Mouse (Mus musculus) midbrain, embryonic 16.5 days (tissue): ENCODE results near the gene 2410015M20Rik. TPM values are rescaled to one million over a fixed set of nuclear protein-coding genes. Genes with fewer than 3 reads are reported as not detected.
A peak's percentile ranks its signal among the peaks of the same experiment; 100 is the strongest.
"Not testable (repeated sequence)": the region's sequence is repeated elsewhere in the genome, so short reads cannot be mapped to it uniquely, and the experiment has no call there.

Experiments used
- ATAC-seq: fragments of 200-750 bp; cut with Nextera tagmentation; 2 replicates; pipeline ENCODE4 v1.8.0; 2017; ENCODE audit warnings: moderate TSS enrichment
- H3K27ac ChIP-seq: fragments of 300-500 bp; sonication (generic); 2 replicates; pipeline ENCODE4 v1.5.1; 2014; ENCODE audit warnings: mild to moderate bottlenecking, low read length, mixed read lengths
- H3K27me3 ChIP-seq: fragments of 300-500 bp; sonication (generic); 2 replicates; pipeline ENCODE4 v1.6.1; 2014; ENCODE audit warnings: low read depth, low read length, mixed read lengths; ENCODE audit not compliant: control insufficient read depth, insufficient read depth
- H3K36me3 ChIP-seq: fragments of 300-500 bp; sonication (generic); 2 replicates; pipeline ENCODE4 v1.6.1; 2014; ENCODE audit warnings: mild to moderate bottlenecking, low read length, moderate library complexity, mixed read lengths; ENCODE audit not compliant: control insufficient read depth, insufficient read depth
- H3K4me1 ChIP-seq: fragments of 300-500 bp; sonication (generic); 2 replicates; pipeline ENCODE4 v1.6.1; 2014; ENCODE audit warnings: mild to moderate bottlenecking, low read length, mixed read lengths; ENCODE audit not compliant: control insufficient read depth, insufficient read depth
- H3K4me2 ChIP-seq: fragments of 300-500 bp; sonication (generic); 2 replicates; pipeline ENCODE4 v1.6.1; 2014; ENCODE audit warnings: mild to moderate bottlenecking, low read length, mixed read lengths
- H3K4me3 ChIP-seq: fragments of 300-500 bp; sonication (generic); 2 replicates; pipeline ENCODE4 v1.5.1; 2014; ENCODE audit warnings: low read depth, mild to moderate bottlenecking, low read length, moderate library complexity, mixed read lengths
- H3K9ac ChIP-seq: fragments of 300-500 bp; sonication (generic); 2 replicates; pipeline ENCODE4 v1.6.1; 2014; ENCODE audit warnings: low read depth, low read length, mixed read lengths
- H3K9me3 ChIP-seq: fragments of 300-500 bp; sonication (generic); replicated peaks from 2 replicates; pipeline ENCODE4 v1.6.1; 2014; ENCODE audit warnings: mild to moderate bottlenecking, low read length, mixed read lengths; ENCODE audit not compliant: control insufficient read depth, poor library complexity, severe bottlenecking
- WGBS: fragments of 180-500 bp; shearing (Covaris S2); extraction: QIAGEN DNeasy Blood & Tissue Kit; methylation state at CpG from one replicate; pipeline ENCODE4 v1.1.7; 2014; 5-methylcytosine and 5-hydroxymethylcytosine counted together
- polyA plus RNA-seq: library from polyadenylated mRNA; unstranded; fragments of >200 nt; fragmentation: Nextera tagmentation; extraction: Ambion mirVana; gene quantifications from 2 replicates; pipeline ENCODE4 v1.2.1, GENCODE M21; 2015

2410015M20Rik gene
- polyA plus RNA-seq, 1 experiment from 2014 or later = 182 TPM

DNA sequence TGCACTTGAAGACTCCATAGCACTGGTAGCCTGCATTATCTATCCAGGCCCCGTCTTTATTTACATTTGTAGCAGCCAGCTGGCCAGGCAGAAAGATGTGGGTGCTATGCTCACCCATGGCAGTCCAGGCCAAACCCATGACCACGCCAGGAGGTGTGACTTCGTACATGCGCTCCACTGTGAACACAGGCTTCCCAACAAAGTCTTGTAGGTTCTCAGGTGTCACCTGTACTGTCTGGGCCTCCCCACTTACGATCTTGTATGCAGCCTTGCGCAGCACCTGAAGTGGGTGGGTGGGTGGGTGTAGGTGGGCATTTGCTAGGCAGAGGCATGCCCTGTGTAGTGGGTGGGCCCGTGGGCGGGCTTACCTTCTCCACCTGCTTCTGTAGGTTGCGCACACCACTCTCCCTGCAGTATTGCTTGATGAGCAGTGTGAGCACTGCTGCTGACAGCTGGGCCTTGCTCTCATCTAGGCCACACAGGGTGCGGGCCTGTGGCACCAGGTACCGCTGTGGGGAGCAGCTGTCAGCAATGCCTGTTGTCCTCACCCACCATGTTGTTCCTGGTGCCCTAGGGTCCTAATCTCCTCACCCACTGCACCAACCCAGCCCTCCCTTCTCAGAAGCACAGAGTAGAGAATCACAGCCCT, 5.7 kb upstream of the 2410015M20Rik start:
- H3K4me2 ChIP-seq = no peak overlapping the region
- peaks cover 14% of the 10 kb centered on the region for H3K4me1 ChIP-seq
- no peaks in the 10 kb centered on the region for H3K9me3 ChIP-seq
- H3K27ac ChIP-seq = no peak overlapping the region
- H3K9ac ChIP-seq = peak overlapping the region; percentile 77; the same call in 1 of the 2 replicates
- peaks cover 31% of the 10 kb centered on the region for H3K36me3 ChIP-seq
- ATAC-seq = no peak
- WGBS = 91% methylated on average over 11 of the region's 11 CpGs
- no peak overlapping the region for H3K4me3 ChIP-seq
- no peaks in the 10 kb centered on the region for H3K27me3 ChIP-seq

DNA sequence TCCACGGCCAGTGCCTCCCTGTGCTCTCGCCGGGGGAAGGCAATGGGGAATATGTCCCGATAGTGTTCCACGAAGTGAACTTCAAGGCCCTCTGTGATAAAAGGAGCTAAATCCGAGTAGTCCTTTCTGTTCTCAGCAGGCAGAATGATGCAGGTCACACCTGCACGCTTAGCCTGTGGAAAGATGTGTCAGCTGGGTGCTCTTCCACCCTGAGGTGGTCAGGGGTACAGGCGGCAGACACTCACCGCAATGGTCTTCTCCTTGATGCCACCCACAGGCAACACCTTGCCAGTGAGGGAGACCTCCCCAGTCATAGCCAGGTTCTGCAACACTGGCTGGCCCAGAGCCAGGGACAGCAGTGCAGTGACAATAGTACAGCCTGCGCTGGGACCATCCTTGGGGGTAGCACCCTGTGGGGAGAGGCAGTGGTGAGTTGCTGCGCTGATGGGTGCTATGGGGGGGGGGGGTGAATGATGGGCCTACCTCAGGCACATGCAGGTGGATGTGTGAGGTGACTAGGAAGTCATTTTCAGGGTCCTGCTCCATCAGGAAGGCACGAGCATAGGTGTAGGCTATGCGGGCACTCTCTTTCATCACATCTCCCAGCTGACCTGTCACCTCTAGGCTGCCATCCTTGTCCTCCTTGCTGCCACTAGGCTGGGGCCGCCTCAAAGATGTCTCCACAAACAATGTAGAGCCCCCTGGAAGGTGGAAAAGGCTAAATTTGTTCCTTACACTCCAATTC, 5.0 kb upstream of the 2410015M20Rik start:
- H3K36me3 ChIP-seq = peaks cover 24% of the 10 kb centered on the region
- peaks cover 15% of the 10 kb centered on the region for H3K4me1 ChIP-seq
- peak overlapping the region; percentile 64 for H3K4me3 ChIP-seq
- H3K27ac ChIP-seq = no peak overlapping the region
- no peaks in the 10 kb centered on the region for H3K9me3 ChIP-seq
- no peaks in the 10 kb centered on the region for H3K27me3 ChIP-seq
- 31% methylated on average over 14 of the region's 14 CpGs for WGBS
- ATAC-seq = no peak
- peak overlapping the region; percentile 83 for H3K4me2 ChIP-seq
- peak overlapping the region; percentile 77 for H3K9ac ChIP-seq

DNA sequence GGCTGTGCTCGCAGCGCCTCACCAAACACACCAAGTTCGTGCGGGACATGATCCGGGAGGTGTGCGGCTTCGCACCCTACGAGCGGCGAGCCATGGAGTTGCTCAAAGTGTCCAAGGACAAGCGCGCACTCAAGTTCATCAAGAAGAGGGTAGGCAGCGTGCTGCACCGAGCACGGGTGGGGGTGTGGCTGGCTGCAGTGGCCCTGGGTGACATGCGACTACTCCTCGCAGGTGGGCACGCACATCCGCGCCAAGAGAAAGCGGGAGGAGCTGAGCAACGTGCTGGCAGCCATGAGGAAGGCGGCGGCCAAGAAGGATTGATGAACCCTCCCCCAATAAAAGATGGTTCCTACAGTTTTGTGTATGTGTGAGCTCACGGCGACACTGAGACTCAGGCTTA, 4.3 kb upstream of the 2410015M20Rik start:
- Histone ChIP-seq H3K4me2 (peak overlapping the region; percentile 83), H3K36me3 (peaks cover 19% of the 10 kb centered on the region), H3K4me3 (peak overlapping the region; percentile 64), H3K9ac (peak overlapping the region; percentile 77), H3K4me1 (peaks cover 18% of the 10 kb centered on the region), H3K27ac (peak overlapping the region; percentile 91)
- not testable (repeated sequence) for H3K9me3 ChIP-seq, H3K27me3 ChIP-seq, ATAC-seq
- 1% methylated on average over 26 of the region's 26 CpGs for WGBS

DNA sequence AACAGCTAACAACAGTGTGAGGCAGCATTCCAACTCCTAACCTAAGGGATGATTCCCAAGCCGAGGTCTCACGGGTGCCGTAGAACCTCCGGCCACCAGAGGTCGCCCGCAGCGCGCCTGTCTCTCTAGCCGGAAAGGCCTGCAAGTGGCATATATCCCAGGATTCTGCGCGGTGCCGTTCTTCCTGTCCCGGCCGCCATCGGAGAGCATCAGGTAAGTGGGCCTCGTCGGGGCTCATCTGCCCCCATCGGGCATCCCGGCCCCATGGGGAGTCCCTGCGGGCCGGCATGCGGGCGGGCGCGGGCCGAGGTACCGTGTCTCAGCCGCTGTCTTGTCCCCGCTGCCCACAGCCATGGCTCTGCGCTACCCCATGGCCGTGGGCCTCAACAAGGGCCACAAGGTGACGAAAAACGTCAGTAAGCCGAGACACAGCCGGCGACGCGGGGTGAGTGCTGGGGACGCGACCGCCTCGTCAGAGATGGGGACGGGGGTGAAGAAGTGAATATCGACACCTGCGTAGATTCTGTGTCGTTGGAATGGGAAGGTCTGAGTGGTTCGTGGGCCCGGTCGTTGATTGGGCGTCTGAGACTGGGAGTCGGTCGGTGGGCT, 3.8 kb upstream of the 2410015M20Rik start, which contains the start of gene Rpl36:
Rpl36 (plus strand) TSS at position 181 of the 609 bp plus-strand sequence.
- ATAC-seq = peak; percentile 61
- H3K27ac ChIP-seq = peak within 1 kb of the TSS; percentile 91
- H3K4me3 ChIP-seq = peak within 1 kb of the TSS; percentile 64
- no peaks in the 10 kb centered on the region for H3K9me3 ChIP-seq
- WGBS = under 1% methylated on average over 47 of the region's 52 CpGs
- H3K27me3 ChIP-seq = no peaks in the 10 kb centered on the region
- H3K4me1 ChIP-seq = peaks cover 24% of the 10 kb centered on the region
- H3K4me2 ChIP-seq = peak within 1 kb of the TSS; percentile 83
- peaks cover 17% of the 10 kb centered on the region for H3K36me3 ChIP-seq
- peak within 1 kb of the TSS; percentile 77 for H3K9ac ChIP-seq

DNA sequence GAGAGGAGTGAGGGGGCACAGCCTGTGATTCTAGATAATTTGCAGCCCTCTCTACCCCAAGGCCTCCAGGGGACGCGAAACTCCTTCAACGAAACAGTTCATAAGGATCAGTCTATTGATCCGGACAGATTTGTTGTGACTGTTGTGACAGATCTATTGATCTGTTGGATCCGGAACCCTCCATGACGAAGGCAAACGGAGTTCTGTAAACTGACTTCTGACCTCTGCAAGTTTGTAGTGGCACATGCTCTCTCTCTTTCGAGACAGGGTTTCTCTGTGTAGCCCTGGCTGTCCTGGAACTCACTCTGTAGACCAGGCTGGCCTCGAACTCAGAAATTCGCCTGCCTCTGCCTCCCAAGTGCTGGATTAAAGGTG, 3.0 kb upstream of the 2410015M20Rik start:
- H3K9me3 ChIP-seq, H3K4me2 ChIP-seq, H3K36me3 ChIP-seq, ATAC-seq, H3K9ac ChIP-seq, H3K4me3 ChIP-seq, H3K27me3 ChIP-seq, H3K27ac ChIP-seq: not testable (repeated sequence)
- WGBS = 77% methylated on average over 10 of the region's 10 CpGs
- H3K4me1 ChIP-seq = peaks cover 25% of the 10 kb centered on the region

DNA sequence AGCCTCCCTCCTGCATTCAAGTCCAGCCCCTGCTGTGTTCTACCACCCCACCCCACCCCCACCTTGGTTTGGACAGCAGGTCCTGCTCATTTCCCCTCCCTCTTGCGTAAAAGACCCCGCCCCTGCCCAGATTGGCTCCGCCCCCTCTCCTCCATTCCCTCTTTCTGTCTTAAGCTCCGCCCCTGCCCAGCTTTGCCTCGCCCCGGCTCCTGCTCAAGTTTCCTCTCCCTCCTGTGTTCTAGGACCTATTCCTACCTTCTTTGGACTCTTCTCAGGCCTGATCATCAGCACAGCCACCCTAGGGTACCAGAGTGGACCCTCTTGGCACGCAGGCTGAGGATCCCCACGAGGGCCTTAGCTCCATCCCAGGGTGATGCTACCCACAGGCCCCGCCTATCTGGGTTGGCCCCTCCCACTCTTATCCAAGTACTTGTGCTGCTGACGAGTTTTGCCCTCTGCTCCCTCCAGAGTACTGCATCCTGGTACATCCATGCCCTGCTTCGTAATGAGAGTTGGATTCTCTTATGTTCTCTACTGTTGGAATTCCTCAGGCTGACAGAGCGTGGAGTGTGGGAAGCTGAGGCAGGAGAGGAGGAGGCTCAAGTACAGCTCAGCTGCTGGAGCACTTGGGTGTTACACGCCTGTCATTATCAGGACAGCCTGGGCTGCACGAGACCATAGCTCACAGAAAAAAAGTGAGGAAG, 2.4 kb upstream of the 2410015M20Rik start:
- H3K36me3 ChIP-seq = peaks cover 3% of the 10 kb centered on the region
- no peak overlapping the region for H3K27ac ChIP-seq
- no peak overlapping the region for H3K9ac ChIP-seq
- no peak for ATAC-seq
- no peak overlapping the region for H3K4me3 ChIP-seq
- peaks cover 25% of the 10 kb centered on the region for H3K4me1 ChIP-seq
- H3K9me3 ChIP-seq = no peaks in the 10 kb centered on the region
- 13% methylated on average over 14 of the region's 14 CpGs for whole genome bisulfite sequencing
- no peaks in the 10 kb centered on the region for H3K27me3 ChIP-seq
- H3K4me2 ChIP-seq = no peak overlapping the region

DNA sequence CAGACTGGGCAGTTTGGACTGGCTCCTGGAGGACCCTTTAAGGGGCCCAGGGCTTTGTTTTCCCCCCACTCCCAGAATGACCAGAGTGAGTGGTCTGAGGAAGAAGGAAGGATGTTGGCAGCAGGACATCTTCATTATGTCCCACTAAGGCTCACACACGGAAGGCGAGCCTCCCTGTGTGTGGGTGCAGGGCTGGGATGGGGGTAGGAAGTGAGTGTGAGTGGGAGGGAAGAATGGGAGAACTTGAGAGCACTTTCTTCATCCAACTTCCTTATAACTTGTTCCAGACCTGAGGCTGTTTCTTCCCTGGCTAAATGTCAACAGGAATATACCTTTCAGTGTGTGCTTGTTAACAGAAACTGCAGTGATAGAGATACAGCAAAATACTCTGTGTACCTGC, 1.8 kb upstream of the 2410015M20Rik start:
- Histone ChIP-seq H3K4me1 (peaks cover 25% of the 10 kb centered on the region), H3K4me3 (no peak overlapping the region), H3K9ac (0 out of 2 replicates have a peak overlapping the region, but pooled peaks have one; percentile 25), H3K36me3 (peaks cover 10% of the 10 kb centered on the region), H3K27me3 (no peaks in the 10 kb centered on the region), H3K4me2 (no peak overlapping the region), H3K9me3 (no peaks in the 10 kb centered on the region), H3K27ac (no peak overlapping the region)
- ATAC-seq = no peak
- 79% methylated on average over 2 of the region's 2 CpGs for WGBS

DNA sequence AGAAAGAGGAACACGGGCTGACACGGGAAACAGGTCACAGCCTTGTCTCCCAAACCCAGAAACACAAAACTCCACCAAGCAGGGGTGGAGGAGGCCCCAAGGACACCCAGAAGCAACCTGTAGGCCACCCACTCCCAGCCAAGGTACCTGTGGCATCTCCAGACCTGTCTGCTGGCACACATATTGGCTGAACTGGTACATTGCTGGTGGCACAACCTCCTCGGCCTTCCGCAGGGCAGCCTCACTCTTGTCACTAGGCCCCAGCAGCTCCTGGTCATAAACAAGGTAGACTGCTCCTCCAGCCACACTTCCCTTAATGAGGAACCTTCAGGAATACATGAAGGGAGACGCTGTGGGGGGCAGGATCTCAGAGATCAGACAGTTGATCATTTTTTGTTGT, 872 bp downstream of the 2410015M20Rik start:
- 0 out of 2 replicates have a peak overlapping the region, but pooled peaks have one; percentile 2 for H3K27ac ChIP-seq

More for the DNA sequence above, 872 bp downstream of the 2410015M20Rik start:
- peak overlapping the region; percentile 57 for H3K4me3 ChIP-seq
- no peaks in the 10 kb centered on the region for H3K9me3 ChIP-seq
- peaks cover 15% of the 10 kb centered on the region for H3K4me1 ChIP-seq
- peaks cover 30% of the 10 kb centered on the region for H3K36me3 ChIP-seq
- no peak for ATAC-seq
- H3K27me3 ChIP-seq = no peaks in the 10 kb centered on the region
- H3K9ac ChIP-seq = peak overlapping the region; percentile 87
- WGBS = 69% methylated on average over 5 of the region's 5 CpGs
- peak overlapping the region; percentile 90 for H3K4me2 ChIP-seq
